Mouse (Mus musculus): ENCODE data around the gene Cdc7.

DNA sequence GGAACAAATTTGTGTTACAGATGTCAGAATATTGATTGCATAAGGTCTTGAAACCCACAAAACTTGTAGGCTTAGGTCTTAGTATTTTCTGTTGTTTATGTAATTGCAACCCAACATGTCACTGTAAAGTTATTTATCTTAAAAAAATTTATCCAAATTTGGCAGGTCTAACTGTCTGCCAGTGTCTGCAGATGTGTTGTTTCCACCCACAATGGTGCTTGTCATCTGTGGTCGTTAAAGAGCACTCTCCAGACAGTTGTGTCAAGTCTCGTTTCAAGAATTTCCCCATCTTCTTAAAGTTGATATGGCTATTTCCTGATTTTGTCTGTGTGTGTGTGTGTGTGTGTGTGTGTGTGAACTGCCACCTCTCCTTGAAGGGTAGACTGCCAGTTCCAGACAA is 21.5 kb downstream of the Cdc7 start:
- TF ChIP-seq POLR2A (IDR thresholded peaks at IDR 0.05; ENCODE audit: borderline replicate concordance, extremely low read depth, insufficient read depth, insufficient read length, poor library complexity, severe bottlenecking) (no peak), CTCF (IDR thresholded peaks at IDR 0.05; ENCODE audit: borderline replicate concordance, extremely low read depth, insufficient read depth, insufficient read length) (no peak)

Measured in brain, embryonic 14.5 days (tissue).